Mouse (Mus musculus) MEL (cell line): Measurements from ENCODE around the gene Sart1. TPM values are rescaled to one million over a fixed set of nuclear protein-coding genes. Genes with fewer than 3 reads are reported as not detected.

Experiments used
- DNase-seq: peaks from one replicate; pipeline ENCODE4 v3.0.0; 2011; ENCODE audit warnings: low read depth, low spot score
- H3K27ac ChIP-seq: 2 replicates; pipeline ENCODE4 v1.5.1; 2012; ENCODE audit warnings: low read depth, mild to moderate bottlenecking, control low read depth, low read length, moderate library complexity; ENCODE audit not compliant: control insufficient read depth
- H3K27me3 ChIP-seq, 2 experiments: fragments of 150-350 bp in 1 of 2; sonication (generic) in 1 of 2; 2 replicates each; pipeline ENCODE4 v1.6.1; 2012; ENCODE audit warnings: low read length in 2 of 2, mild to moderate bottlenecking in 2 of 2, improper control_type of control experiment in 1 of 2, moderate library complexity in 1 of 2; ENCODE audit not compliant: insufficient read depth in 2 of 2, control insufficient read depth in 1 of 2
- H3K36me3 ChIP-seq, 2 experiments: 2 replicates each; pipeline ENCODE4 v1.6.1; 2012 to 2014; ENCODE audit warnings: low read length in 2 of 2, improper control_type of control experiment in 1 of 2, inconsistent platforms in 1 of 2, mild to moderate bottlenecking in 1 of 2; ENCODE audit not compliant: insufficient read depth in 2 of 2, control insufficient read depth in 1 of 2
- H3K4me1 ChIP-seq, 2 experiments: fragments of 150-350 bp in 1 of 2; sonication (generic) in 1 of 2; 2 replicates each; pipeline ENCODE4 v1.6.1; 2012; ENCODE audit warnings: low read length in 2 of 2, improper control_type of control experiment in 1 of 2, mild to moderate bottlenecking in 1 of 2; ENCODE audit not compliant: insufficient read depth in 2 of 2, control insufficient read depth in 1 of 2
- H3K4me3 ChIP-seq, 2 experiments: fragments of 150-350 bp in 1 of 2; sonication (generic) in 1 of 2; 2 replicates each; pipeline ENCODE4 v1.5.1; 2012; ENCODE audit warnings: low read depth in 2 of 2, low read length in 2 of 2, mild to moderate bottlenecking in 2 of 2, moderate library complexity in 2 of 2, control low read depth in 1 of 2, improper control_type of control experiment in 1 of 2; ENCODE audit not compliant: control insufficient read depth in 1 of 2, insufficient read depth in 1 of 2
- H3K79me2 ChIP-seq: 2 replicates; pipeline ENCODE4 v1.6.1; 2012; ENCODE audit warnings: mild to moderate bottlenecking, low read length, moderate library complexity; ENCODE audit not compliant: control insufficient read depth, poor library complexity, insufficient read depth
- H3K9ac ChIP-seq: 2 replicates; pipeline ENCODE4 v1.6.1; 2012; ENCODE audit warnings: low read depth, mild to moderate bottlenecking, control low read depth, low read length, moderate library complexity; ENCODE audit not compliant: control insufficient read depth, poor library complexity, severe bottlenecking
- H3K9me3 ChIP-seq: fragments of 150-350 bp; sonication (generic); replicated peaks from 2 replicates; pipeline ENCODE4 v1.6.1; 2012; ENCODE audit warnings: mild to moderate bottlenecking, low read length, improper control_type of control experiment, moderate library complexity; ENCODE audit not compliant: insufficient read depth
- ETS1 ChIP-seq: IDR thresholded peaks from 2 replicates; pipeline ENCODE4 v1.6.1; 2012; ENCODE audit warnings: low read depth, mild to moderate bottlenecking, inconsistent platforms, low read length, improper control_type of control experiment, moderate library complexity
- GABPA ChIP-seq: IDR thresholded peaks from 2 replicates; pipeline ENCODE4 v1.6.1; 2012; ENCODE audit warnings: low read depth, mild to moderate bottlenecking, inconsistent platforms, low read length, improper control_type of control experiment, moderate library complexity
- HCFC1 ChIP-seq: IDR thresholded peaks from 2 replicates; pipeline ENCODE4 v1.6.1; 2012; ENCODE audit warnings: low read depth, mild to moderate bottlenecking, inconsistent platforms, low read length, improper control_type of control experiment, moderate library complexity
- KAT2A ChIP-seq: conservative IDR thresholded peaks from 2 replicates; pipeline ENCODE4 v1.6.1; 2012; ENCODE audit warnings: low read depth, low read length, improper control_type of control experiment, inconsistent platforms
- MYB ChIP-seq: IDR thresholded peaks from 2 replicates; pipeline ENCODE4 v1.6.1; 2011; ENCODE audit warnings: mild to moderate bottlenecking, low read depth, low read length, improper control_type of control experiment
- MYC ChIP-seq: IDR thresholded peaks from 2 replicates; pipeline ENCODE4 v1.6.1; 2011; ENCODE audit warnings: low read depth, mild to moderate bottlenecking, low read length, improper control_type of control experiment, moderate library complexity
- POLR2A ChIP-seq, 2 experiments: IDR thresholded peaks; 2 replicates each; pipeline ENCODE4 v1.6.1; 2011 to 2012; ENCODE audit warnings: low read length in 2 of 2, mild to moderate bottlenecking in 2 of 2, control low read depth in 1 of 2, improper control_type of control experiment in 1 of 2, low read depth in 1 of 2, moderate library complexity in 1 of 2; ENCODE audit not compliant: control insufficient read depth in 1 of 2, insufficient read depth in 1 of 2, poor library complexity in 1 of 2
- POLR2AphosphoS5 ChIP-seq: IDR thresholded peaks from 2 replicates; pipeline ENCODE4 v1.6.1; 2012; ENCODE audit warnings: low read depth, borderline replicate concordance, mild to moderate bottlenecking, inconsistent platforms, low read length, moderate library complexity, mixed read lengths
- RCOR1 ChIP-seq: IDR thresholded peaks from 2 replicates; pipeline ENCODE4 v1.6.1; 2012; ENCODE audit warnings: low read depth, mild to moderate bottlenecking, inconsistent platforms, low read length, improper control_type of control experiment
- SMC3 ChIP-seq: IDR thresholded peaks from 2 replicates; pipeline ENCODE4 v1.6.1; 2011; ENCODE audit warnings: low read depth, low read length, improper control_type of control experiment
- ZMIZ1 ChIP-seq: IDR thresholded peaks from 2 replicates; pipeline ENCODE4 v1.6.1; 2012; ENCODE audit warnings: low read depth, mild to moderate bottlenecking, inconsistent platforms, low read length, improper control_type of control experiment, moderate library complexity
- polyA plus RNA-seq, 2 experiments: library from polyadenylated mRNA; stranded (reverse) in 1 of 2; unstranded in 1 of 2; fragments of >175 nt in 1 of 2; fragments of >200 nt in 1 of 2; gene quantifications; 2 replicates each; pipeline versions ENCODE4 v1.2.1 to v1.2.4; 2012; ENCODE audit warnings: low replicate concordance in 2 of 2, low read depth in 1 of 2; ENCODE audit not compliant: insufficient read length in 2 of 2, insufficient read depth in 1 of 2, missing spikeins in 1 of 2
- total RNA-seq: library from RNA; depleted of rRNA; stranded (reverse); fragments of 300-350 nt; gene quantifications from 2 replicates; pipeline ENCODE4 v1.2.3, GENCODE M21; 2012

Sart1 gene
- total and polyA plus RNA-seq, 3 experiments: 117 to 141 TPM; not detected in 1

- no peak overlapping the region for H3K9ac ChIP-seq
- no peaks in the 10 kb centered on the region for H3K27me3 ChIP-seq
- no peaks in the 10 kb centered on the region for H3K9me3 ChIP-seq
- H3K79me2 ChIP-seq: peaks cover 10% of the 10 kb centered on the region
- no peak overlapping the region for H3K27ac ChIP-seq
- DNase-seq: no peak
- TF ChIP-seq KAT2A: no peak
- no peak for TF ChIP-seq GABPA
- no peak for TF ChIP-seq POLR2AphosphoS5
- no peak for TF ChIP-seq SMC3
- no peak for TF ChIP-seq MYB
- TF ChIP-seq ETS1: 0 out of 2 replicates have a peak, but pooled peaks have one; percentile 21
- H3K36me3 ChIP-seq: peaks cover 0 to 9% of the 10 kb centered on the region in 2 experiments; a peak in 2 of 4 replicates
- H3K4me3 ChIP-seq: no peak overlapping the region
- peaks cover 5 to 23% of the 10 kb centered on the region in 2 experiments for H3K4me1 ChIP-seq
Observed at GRCm38 (mm10) chr19:5430408-5430807, 41.9 kb upstream of the Sart1 start.

- H3K9ac ChIP-seq: no peak overlapping the region
Observed at GRCm38 (mm10) chr19:5429806-5430205, 41.3 kb upstream of the Sart1 start.

GRCm38 (mm10) chr19:5429219-5429618, 40.7 kb upstream of the Sart1 start:
- Histone ChIP-seq H3K9ac (no peak overlapping the region), H3K4me1 (peaks cover 5 to 21% of the 10 kb centered on the region in 2 experiments), H3K27ac (no peak overlapping the region), H3K27me3 (no peaks in the 10 kb centered on the region), H3K79me2 (peaks cover 17% of the 10 kb centered on the region), H3K36me3 (peaks cover 0 to 9% of the 10 kb centered on the region in 2 experiments; a peak in 2 of 4 replicates), H3K4me3 (no peak overlapping the region), H3K9me3 (no peaks in the 10 kb centered on the region)
- DNase-seq: no peak
- TF ChIP-seq POLR2A (IDR thresholded peaks at IDR 0.05; ENCODE audit: control insufficient read depth in 1 of 2, insufficient read depth in 1 of 2, low read depth in 1 of 2, low read length in 2 of 2, poor library complexity in 1 of 2) (no peak), MYB (no peak)
- TF ChIP-seq, all 39 proteins: peak for 0

More at GRCm38 (mm10) chr19:5429806-5430205, 41.3 kb upstream of the Sart1 start:
- Histone ChIP-seq H3K27me3 (no peaks in the 10 kb centered on the region), H3K4me1 (peaks cover 5 to 23% of the 10 kb centered on the region in 2 experiments), H3K9me3 (no peaks in the 10 kb centered on the region), H3K79me2 (peaks cover 14% of the 10 kb centered on the region), H3K27ac (no peak overlapping the region), H3K36me3 (peaks cover 0 to 9% of the 10 kb centered on the region in 2 experiments; a peak in 2 of 4 replicates), H3K4me3 (no peak overlapping the region)
- TF ChIP-seq MYC: no peak
- TF ChIP-seq ZMIZ1: no peak
- TF ChIP-seq HCFC1: no peak
- TF ChIP-seq RCOR1: no peak
- DNase-seq: no peak
